Comparison of ENCODE assay signal across 6 mouse cellular contexts in the genomic region with DNA sequence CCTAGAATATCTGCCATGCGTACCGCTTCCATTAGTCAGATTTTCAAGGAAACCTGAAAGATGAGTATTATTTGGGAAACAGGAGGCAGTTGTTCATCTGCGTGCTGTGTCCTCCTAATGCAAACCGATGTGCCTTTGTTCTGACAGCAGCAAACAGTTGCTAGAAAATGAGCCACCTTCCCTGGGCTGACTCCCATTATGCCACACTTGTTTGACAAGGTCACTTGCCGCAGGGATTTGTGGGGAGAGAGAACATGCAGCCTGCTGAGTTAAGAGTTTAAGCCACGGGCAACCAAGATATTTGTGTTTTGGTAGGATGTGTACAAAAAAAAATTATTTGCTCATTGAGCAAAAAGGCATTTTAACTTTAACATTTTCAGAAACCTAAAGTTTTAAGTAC.
"Had no signal": no experiment of that assay in that cellular context is flagged by ENCODE, and none has a peak within 500 bp of the region (broad histone marks: within the 10 kb centered on the region; RNA-seq: fewer than 3 reads in every experiment).

No protein-coding gene starts in this region.

- DNase-seq: liver; liver, embryonic 13.5 days; liver, postnatal 0 days; lung, postnatal 14 days; thymus, adult 18-20 months; thymus, postnatal 14 days had no signal
